In the genomic region with DNA sequence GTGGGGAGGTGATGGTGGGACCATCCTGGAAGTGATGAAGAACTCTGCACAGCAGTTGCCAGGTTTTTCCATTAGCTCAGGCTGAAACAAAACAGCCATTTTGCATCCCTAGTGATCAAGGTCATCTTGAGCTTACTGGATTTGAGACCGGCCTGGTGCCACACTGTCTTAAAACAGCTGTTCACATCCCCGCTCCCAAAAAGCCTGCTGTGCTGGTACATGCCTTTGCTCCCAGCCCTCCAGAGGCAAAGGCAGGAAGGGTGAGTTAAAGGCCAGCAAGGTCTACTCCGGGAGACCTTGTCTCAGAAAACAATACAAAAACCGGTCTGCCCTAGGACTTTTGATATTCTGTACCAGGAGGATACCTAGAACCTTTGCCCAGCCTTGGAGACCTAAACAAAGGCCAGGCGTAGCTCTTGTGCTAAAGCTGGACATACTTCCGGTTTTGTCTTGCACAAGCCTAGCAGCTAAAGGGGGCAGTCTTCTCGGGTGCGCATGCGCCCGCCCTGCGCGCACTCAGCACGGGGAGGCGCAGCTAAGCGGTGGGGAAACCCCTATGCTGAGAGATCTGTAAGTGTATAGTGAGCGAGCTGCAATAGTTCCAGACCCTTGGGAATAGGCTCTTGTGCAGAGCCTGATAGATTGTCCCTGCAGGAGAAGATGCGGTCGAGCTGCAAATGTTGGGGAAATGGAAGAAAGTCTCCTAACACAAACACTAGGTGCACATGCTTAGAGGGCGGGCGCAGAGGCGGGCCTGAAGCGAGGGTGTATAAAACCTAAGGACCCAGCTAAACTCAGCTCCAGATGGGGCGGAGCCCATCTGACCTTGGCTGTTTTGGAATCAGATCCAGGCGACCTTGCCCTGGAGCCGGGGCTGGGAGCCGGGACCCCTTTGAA, we compare ENCODE assay signal across 8 mouse cellular contexts. TPM values are rescaled to one million over a fixed set of nuclear protein-coding genes. Genes with fewer than 3 reads are reported as not detected.
DNase-seq lines count a peak whose midpoint lies in the region; ATAC-seq and TF ChIP-seq lines count a peak whose summit lies in the region.

No protein-coding gene starts in this region.

- peak overlapping the region; percentile 67 for H3K4me2 ChIP-seq in embryonic facial prominence, embryonic 14.5 days (ENCODE audit: low read depth, low read length)
- peak overlapping the region; percentile 58 for H3K4me2 ChIP-seq in limb, embryonic 12.5 days
- peak overlapping the region; percentile 58 for H3K4me2 ChIP-seq in midbrain, embryonic 14.5 days (ENCODE audit: low read length)

- peak; percentile 79 for DNase-seq in 3T3-L1 (ENCODE audit: low read depth, low spot score)
- DNase-seq in adrenal gland, postnatal 36 days, result peak; percentile 88 to 92
- DNase-seq in embryonic facial prominence, embryonic 14.5 days (ENCODE audit: low spot score), result peak; percentile 93
- DNase-seq in heart, adult 2 months, result peak; percentile 85 to 90
- DNase-seq in kidney, adult 2 months, result peak; percentile 86
- peak; percentile 89 for DNase-seq in midbrain, embryonic 14.5 days
- peak; percentile 78 to 81 for DNase-seq in spleen, adult 18-20 months

- peaks cover 5% of the 10 kb centered on the region for H3K4me1 ChIP-seq in embryonic facial prominence, embryonic 14.5 days (ENCODE audit: control insufficient read depth, insufficient read depth, low read length)
- H3K4me1 ChIP-seq in heart, adult 2 months (ENCODE audit: control insufficient read depth, insufficient read depth, low read length), result peaks cover 11% of the 10 kb centered on the region
- H3K4me1 ChIP-seq in kidney, adult 2 months (ENCODE audit: control insufficient read depth, insufficient read depth, low read length), result peaks cover 10% of the 10 kb centered on the region; the same call in 1 of the 2 replicates
- H3K4me1 ChIP-seq in limb, embryonic 12.5 days (replicated peaks), result peaks cover 16% of the 10 kb centered on the region; the same call in 1 of the 2 replicates
- H3K4me1 ChIP-seq in midbrain, embryonic 14.5 days (ENCODE audit: control insufficient read depth, insufficient read depth, low read length), result peaks cover 14% of the 10 kb centered on the region

- peaks cover 68% of the 10 kb centered on the region for H3K36me3 ChIP-seq in embryonic facial prominence, embryonic 14.5 days (ENCODE audit: control insufficient read depth, insufficient read depth, low read length)
- H3K36me3 ChIP-seq in heart, adult 2 months (ENCODE audit: control insufficient read depth, insufficient read depth, low read length), result peaks cover 2% of the 10 kb centered on the region; the same call in 1 of the 2 replicates
- 0 out of 2 replicates have a peak, but pooled peaks cover 3% of the 10 kb centered on the region for H3K36me3 ChIP-seq in kidney, adult 2 months (ENCODE audit: control insufficient read depth, insufficient read depth, low read length)
- peaks cover 69% of the 10 kb centered on the region for H3K36me3 ChIP-seq in limb, embryonic 12.5 days
- peaks cover 53% of the 10 kb centered on the region for H3K36me3 ChIP-seq in midbrain, embryonic 14.5 days (ENCODE audit: control insufficient read depth, insufficient read depth, low read length)

- TF ChIP-seq CTCF in heart, adult 2 months (IDR thresholded peaks at IDR 0.05), result peak; percentile 47
- no peak for TF ChIP-seq CTCF in kidney, adult 2 months (conservative IDR thresholded peaks at IDR 0.05; ENCODE audit: insufficient read depth, insufficient read length, low read depth, low read length)

- peak overlapping the region; percentile 80 for H3K27ac ChIP-seq in embryonic facial prominence, embryonic 14.5 days (replicated peaks; ENCODE audit: low read depth, low read length)
- H3K27ac ChIP-seq in heart, adult 2 months, result peak overlapping the region; percentile 84
- H3K27ac ChIP-seq in kidney, adult 2 months (ENCODE audit: insufficient read depth, low read depth, low read length), result peak overlapping the region; percentile 50
- peak overlapping the region; percentile 89 for H3K27ac ChIP-seq in limb, embryonic 12.5 days
- H3K27ac ChIP-seq in midbrain, embryonic 14.5 days (replicated peaks; ENCODE audit: low read depth, low read length), result peak overlapping the region; percentile 78

- H3K9ac ChIP-seq in embryonic facial prominence, embryonic 14.5 days (ENCODE audit: low read depth, low read length), result peak overlapping the region; percentile 41
- peak overlapping the region; percentile 18 for H3K9ac ChIP-seq in heart, adult 2 months (ENCODE audit: low read depth, low read length)
- peak overlapping the region; percentile 13 for H3K9ac ChIP-seq in limb, embryonic 12.5 days (replicated peaks)
- peak overlapping the region; percentile 43; the same call in 1 of the 2 replicates for H3K9ac ChIP-seq in midbrain, embryonic 14.5 days (replicated peaks; ENCODE audit: low read length)

- TF ChIP-seq POLR2A in heart, adult 2 months (IDR thresholded peaks at IDR 0.05; ENCODE audit: insufficient read depth, low read depth, low read length), result peak; percentile 61; the same call in 1 of the 2 replicates
- TF ChIP-seq POLR2A in kidney, adult 2 months (IDR thresholded peaks at IDR 0.05; ENCODE audit: low read depth, low read length), result no peak

- 0 out of 2 replicates have a peak, but pooled peaks cover under 1% of the 10 kb centered on the region for H3K27me3 ChIP-seq in embryonic facial prominence, embryonic 14.5 days (replicated peaks; ENCODE audit: control insufficient read depth, insufficient read depth, low read length)
- H3K27me3 ChIP-seq in heart, adult 2 months (ENCODE audit: control insufficient read depth, insufficient read depth, low read length), result no peaks in the 10 kb centered on the region
- no peaks in the 10 kb centered on the region for H3K27me3 ChIP-seq in kidney, adult 2 months (replicated peaks; ENCODE audit: control insufficient read depth, insufficient read depth, low read length)
- H3K27me3 ChIP-seq in limb, embryonic 12.5 days, result peaks cover 2% of the 10 kb centered on the region; the same call in 1 of the 2 replicates
- peaks cover 5% of the 10 kb centered on the region for H3K27me3 ChIP-seq in midbrain, embryonic 14.5 days (ENCODE audit: control insufficient read depth, insufficient read depth, low read length)

- no peaks in the 10 kb centered on the region for H3K9me3 ChIP-seq in embryonic facial prominence, embryonic 14.5 days (ENCODE audit: control insufficient read depth, low read length)
- no peaks in the 10 kb centered on the region for H3K9me3 ChIP-seq in limb, embryonic 12.5 days
- no peaks in the 10 kb centered on the region for H3K9me3 ChIP-seq in midbrain, embryonic 14.5 days (ENCODE audit: control insufficient read depth, low read length)

- peak; percentile 95 for ATAC-seq in embryonic facial prominence, embryonic 14.5 days (ENCODE audit: low read depth)
- peak; percentile 84 for ATAC-seq in limb, embryonic 12.5 days (ENCODE audit: insufficient number of reproducible peaks, insufficient read depth, low FRiP score, low TSS enrichment, low read depth)
- peak; percentile 85 for ATAC-seq in midbrain, embryonic 14.5 days (ENCODE audit: low FRiP score, low TSS enrichment)

- WGBS in embryonic facial prominence, embryonic 14.5 days, result 7% methylated on average over 26 of the region's 26 CpGs
- WGBS in heart, adult 2 months, result 5% methylated on average over 26 of the region's 26 CpGs
- WGBS in kidney, adult 2 months, result 9% methylated on average over 26 of the region's 26 CpGs
- WGBS in limb, embryonic 12.5 days, result 11% methylated on average over 26 of the region's 26 CpGs
- 14% methylated on average over 26 of the region's 26 CpGs for WGBS in midbrain, embryonic 14.5 days

- H3K4me3 ChIP-seq in embryonic facial prominence, embryonic 14.5 days (ENCODE audit: low read depth, low read length), result peak overlapping the region; percentile 33
- H3K4me3 ChIP-seq in heart, adult 2 months, result peak overlapping the region; percentile 46
- peak overlapping the region; percentile 19; the same call in 1 of the 2 replicates for H3K4me3 ChIP-seq in kidney, adult 2 months (ENCODE audit: insufficient read depth, low read depth, low read length)
- H3K4me3 ChIP-seq in limb, embryonic 12.5 days (replicated peaks), result peak overlapping the region; percentile 29
- peak overlapping the region; percentile 27 for H3K4me3 ChIP-seq in midbrain, embryonic 14.5 days (replicated peaks; ENCODE audit: low read depth, low read length)

- no peaks in the 10 kb centered on the region for H3K79me2 ChIP-seq in heart, adult 2 months (replicated peaks; ENCODE audit: control insufficient read depth, insufficient read depth, low read length)

- TF ChIP-seq EP300 in heart, adult 2 months (IDR thresholded peaks at IDR 0.05; ENCODE audit: insufficient read depth, low read depth, low read length), result peak; percentile 73

- intact Hi-C loops in heart, adult 2 months (cut with DNase I), result loop anchor here (2.0 to 5.0 kb wide), 3 partner anchors 14 to 79 kb away; a partner anchor contains a TSS

RNA-seq across cellular contexts. Expression of a gene that starts 11.4 kb away (rescaled TPM):
- total RNA-seq in adrenal gland, postnatal 36 days (2021), result 10 to 100 TPM; 85.7 to 86.4 TPM
- 49.2 and 52.9 TPM in 2 replicates for polyA plus RNA-seq in embryonic facial prominence, embryonic 14.5 days (2014; fragmentation: Nextera tagmentation; extraction: Ambion mirVana)
- 10 to 100 TPM; 26.8 to 32.5 TPM for total RNA-seq in heart, adult 2 months (2021)
- polyA plus RNA-seq in heart, adult 2 months (2012; rRNA removed), result 39.8 and 57.2 TPM in 2 replicates
- 58.2 and 59.9 TPM in 2 replicates for polyA plus RNA-seq in kidney, adult 2 months (2012; rRNA removed)
- polyA plus RNA-seq in limb, embryonic 12.5 days (2016; fragmentation: Nextera tagmentation; extraction: Ambion mirVana), result 44.7 and 45.9 TPM in 2 replicates
- polyA plus RNA-seq in midbrain, embryonic 14.5 days (2014; fragmentation: Nextera tagmentation; extraction: Ambion mirVana), result 30.0 and 30.2 TPM in 2 replicates

RNA-seq across cellular contexts. Expression of a gene that starts 14.9 kb away (rescaled TPM):
- total RNA-seq in adrenal gland, postnatal 36 days (2021), result 10 to 100 TPM; 40.5 to 57.2 TPM
- 24.4 and 26.6 TPM in 2 replicates for polyA plus RNA-seq in embryonic facial prominence, embryonic 14.5 days (2014; fragmentation: Nextera tagmentation; extraction: Ambion mirVana)
- total RNA-seq in heart, adult 2 months (2021), result 10 to 100 TPM; 19.9 to 23.5 TPM
- 37.7 and 39.9 TPM in 2 replicates for polyA plus RNA-seq in heart, adult 2 months (2012; rRNA removed)
- 35.4 and 36.9 TPM in 2 replicates for polyA plus RNA-seq in kidney, adult 2 months (2012; rRNA removed)
- polyA plus RNA-seq in limb, embryonic 12.5 days (2016; fragmentation: Nextera tagmentation; extraction: Ambion mirVana), result 26.5 and 27.6 TPM in 2 replicates
- 8.1 and 11.5 TPM in 2 replicates for polyA plus RNA-seq in midbrain, embryonic 14.5 days (2014; fragmentation: Nextera tagmentation; extraction: Ambion mirVana)

RNA-seq across cellular contexts. Expression of a gene that starts 38.6 kb away (rescaled TPM):
- total RNA-seq in adrenal gland, postnatal 36 days (2021), result 10 to 100 TPM; 66.2 to 68.2 TPM
- 24.7 and 32.5 TPM in 2 replicates for polyA plus RNA-seq in embryonic facial prominence, embryonic 14.5 days (2014; fragmentation: Nextera tagmentation; extraction: Ambion mirVana)
- 10 to 100 TPM; 27.0 to 27.5 TPM for total RNA-seq in heart, adult 2 months (2021)
- 36.1 and 56.9 TPM in 2 replicates for polyA plus RNA-seq in heart, adult 2 months (2012; rRNA removed)
- polyA plus RNA-seq in kidney, adult 2 months (2012; rRNA removed), result 60.3 and 67.4 TPM in 2 replicates
- 56.3 and 60.1 TPM in 2 replicates for polyA plus RNA-seq in limb, embryonic 12.5 days (2016; fragmentation: Nextera tagmentation; extraction: Ambion mirVana)
- polyA plus RNA-seq in midbrain, embryonic 14.5 days (2014; fragmentation: Nextera tagmentation; extraction: Ambion mirVana), result 49.5 and 58.3 TPM in 2 replicates

RNA-seq across cellular contexts. Expression of a gene that starts 39.9 kb away (rescaled TPM):
- 10 to 100 TPM; 44.7 to 45.8 TPM for total RNA-seq in adrenal gland, postnatal 36 days (2021)
- polyA plus RNA-seq in embryonic facial prominence, embryonic 14.5 days (2014; fragmentation: Nextera tagmentation; extraction: Ambion mirVana), result 18.9 and 23.3 TPM in 2 replicates
- total RNA-seq in heart, adult 2 months (2021), result 10 to 100 TPM; 20.8 to 23.2 TPM
- 31.5 and 31.9 TPM in 2 replicates for polyA plus RNA-seq in heart, adult 2 months (2012; rRNA removed)
- 72.2 and 83.9 TPM in 2 replicates for polyA plus RNA-seq in kidney, adult 2 months (2012; rRNA removed)
- 19.4 and 19.6 TPM in 2 replicates for polyA plus RNA-seq in limb, embryonic 12.5 days (2016; fragmentation: Nextera tagmentation; extraction: Ambion mirVana)
- 6.8 and 12.1 TPM in 2 replicates for polyA plus RNA-seq in midbrain, embryonic 14.5 days (2014; fragmentation: Nextera tagmentation; extraction: Ambion mirVana)

RNA-seq across cellular contexts. Expression of a gene that starts 40.1 kb away (rescaled TPM):
- 100 to 1,000 TPM in 1 of 2 experiments, 10 to 100 TPM in 1; 89.5 to 108 TPM for total RNA-seq in adrenal gland, postnatal 36 days (2021)
- 24.1 and 32.1 TPM in 2 replicates for polyA plus RNA-seq in embryonic facial prominence, embryonic 14.5 days (2014; fragmentation: Nextera tagmentation; extraction: Ambion mirVana)
- total RNA-seq in heart, adult 2 months (2021), result 10 to 100 TPM; 17.5 to 18.6 TPM
- polyA plus RNA-seq in heart, adult 2 months (2012; rRNA removed), result 33.6 and 40.1 TPM in 2 replicates
- polyA plus RNA-seq in kidney, adult 2 months (2012; rRNA removed), result 88.8 and 108 TPM in 2 replicates
- 35.9 and 38.3 TPM in 2 replicates for polyA plus RNA-seq in limb, embryonic 12.5 days (2016; fragmentation: Nextera tagmentation; extraction: Ambion mirVana)
- 33.6 and 34.4 TPM in 2 replicates for polyA plus RNA-seq in midbrain, embryonic 14.5 days (2014; fragmentation: Nextera tagmentation; extraction: Ambion mirVana)

Comparison
In these comparisons a context has a peak if more than half of its experiments do, and no peak if none do; other contexts are left out.
1. Peak in every context shown above with its lines: DNase-seq, ATAC-seq, H3K4me3 ChIP-seq and H3K27ac ChIP-seq.